Mouse (Mus musculus) embryonic facial prominence, embryonic 14.5 days (tissue): ENCODE results near the gene Clstn1. TPM values are rescaled to one million over a fixed set of nuclear protein-coding genes. Genes with fewer than 3 reads are reported as not detected.
A peak's percentile ranks its signal among the peaks of the same experiment; 100 is the strongest.
"Not testable (repeated sequence)": the region's sequence is repeated elsewhere in the genome, so short reads cannot be mapped to it uniquely, and the experiment has no call there.

Experiments used
- ATAC-seq: fragments of 200-750 bp; cut with Nextera tagmentation; 2 replicates; pipeline ENCODE4 v1.8.0; 2017; ENCODE audit warnings: low read depth, moderate number of reproducible peaks, moderate TSS enrichment
- DNase-seq: peaks from one replicate; pipeline ENCODE4 v3.0.0-alpha.2; 2015; ENCODE audit warnings: low spot score
- H3K27ac ChIP-seq: fragments of 300-500 bp; sonication (generic); replicated peaks from 2 replicates; pipeline ENCODE4 v1.5.1; 2014; ENCODE audit warnings: low read depth, mild to moderate bottlenecking, low read length, moderate library complexity
- H3K27me3 ChIP-seq: fragments of 300-500 bp; sonication (generic); replicated peaks from 2 replicates; pipeline ENCODE4 v1.6.1; 2014; ENCODE audit warnings: low read length; ENCODE audit not compliant: control insufficient read depth, insufficient read depth
- H3K36me3 ChIP-seq: fragments of 300-500 bp; sonication (generic); 2 replicates; pipeline ENCODE4 v1.6.1; 2014; ENCODE audit warnings: low read length, mixed read lengths; ENCODE audit not compliant: control insufficient read depth, insufficient read depth
- H3K4me1 ChIP-seq: fragments of 300-500 bp; sonication (generic); 2 replicates; pipeline ENCODE4 v1.6.1; 2014; ENCODE audit warnings: antibody characterized with exemption, low read length; ENCODE audit not compliant: control insufficient read depth, insufficient read depth
- H3K4me2 ChIP-seq: fragments of 300-500 bp; sonication (generic); 2 replicates; pipeline ENCODE4 v1.6.1; 2014; ENCODE audit warnings: low read depth, mild to moderate bottlenecking, low read length, moderate library complexity, mixed read lengths
- H3K4me3 ChIP-seq: fragments of 300-500 bp; sonication (generic); 2 replicates; pipeline ENCODE4 v1.5.1; 2014; ENCODE audit warnings: low read depth, mild to moderate bottlenecking, low read length
- H3K9ac ChIP-seq: fragments of 300-500 bp; sonication (generic); 2 replicates; pipeline ENCODE4 v1.6.1; 2014; ENCODE audit warnings: low read depth, mild to moderate bottlenecking, low read length, moderate library complexity, mixed read lengths
- H3K9me3 ChIP-seq: fragments of 300-500 bp; sonication (generic); 2 replicates; pipeline ENCODE4 v1.6.1; 2016; ENCODE audit warnings: low read length; ENCODE audit not compliant: control insufficient read depth
- WGBS: fragments of 180-500 bp; shearing (Covaris S2); extraction: QIAGEN DNeasy Blood & Tissue Kit; methylation state at CpG from one replicate; pipeline ENCODE4 v1.1.7; 2014; 5-methylcytosine and 5-hydroxymethylcytosine counted together
- polyA plus RNA-seq: library from polyadenylated mRNA; unstranded; fragments of >200 nt; fragmentation: Nextera tagmentation; extraction: Ambion mirVana; gene quantifications from 2 replicates; pipeline ENCODE4 v1.2.1, GENCODE M21; 2014

Clstn1 gene
- polyA plus RNA-seq, 1 experiment from 2014 or later = 51.4 TPM

GRCm38 (mm10) chr4:149607591-149608308 lies 21.5 kb downstream of the Clstn1 start:
- DNase-seq (peak; percentile 55), ATAC-seq (peak; percentile 56)
- WGBS = 50% methylated on average over 20 of the region's 20 CpGs
- H3K4me2 ChIP-seq = no peak overlapping the region; the same call in 1 of the 2 replicates
- H3K27ac ChIP-seq = no peak overlapping the region
- no peak overlapping the region for H3K9ac ChIP-seq
- no peaks in the 10 kb centered on the region for H3K9me3 ChIP-seq
- no peaks in the 10 kb centered on the region for H3K27me3 ChIP-seq
- peaks cover 10% of the 10 kb centered on the region for H3K4me1 ChIP-seq
- H3K4me3 ChIP-seq = no peak overlapping the region
- no peaks in the 10 kb centered on the region for H3K36me3 ChIP-seq

GRCm38 (mm10) chr4:149608309-149608638 lies 22.0 kb downstream of the Clstn1 start:
- no peak overlapping the region for H3K4me2 ChIP-seq
- ATAC-seq = no peak

GRCm38 (mm10) chr4:149609256-149610025 lies 23.2 kb downstream of the Clstn1 start:
- WGBS = 69% methylated on average over 7 of the region's 8 CpGs
- no peak overlapping the region for H3K27ac ChIP-seq
- no peaks in the 10 kb centered on the region for H3K27me3 ChIP-seq
- H3K4me1 ChIP-seq = peaks cover 10% of the 10 kb centered on the region
- no peak overlapping the region for H3K4me2 ChIP-seq
- ATAC-seq (0 out of 2 replicates have a peak, but pooled peaks have one; percentile 41), DNase-seq (no peak)
- no peak overlapping the region for H3K9ac ChIP-seq
- peaks cover 4% of the 10 kb centered on the region; the same call in 1 of the 2 replicates for H3K36me3 ChIP-seq
- H3K4me3 ChIP-seq = no peak overlapping the region
- no peaks in the 10 kb centered on the region for H3K9me3 ChIP-seq

More at GRCm38 (mm10) chr4:149608309-149608638, 22.0 kb downstream of the Clstn1 start:
- no peaks in the 10 kb centered on the region for H3K9me3 ChIP-seq
- WGBS = 76% methylated on average over 5 of the region's 6 CpGs
- H3K27ac ChIP-seq = no peak overlapping the region
- H3K4me3 ChIP-seq = no peak overlapping the region
- H3K36me3 ChIP-seq = no peaks in the 10 kb centered on the region
- H3K9ac ChIP-seq = no peak overlapping the region
- no peaks in the 10 kb centered on the region for H3K27me3 ChIP-seq
- no peak for DNase-seq
- H3K4me1 ChIP-seq = peaks cover 10% of the 10 kb centered on the region

GRCm38 (mm10) chr4:149611376-149612044 lies 25.2 kb downstream of the Clstn1 start:
- WGBS = 48% methylated on average over 10 of the region's 10 CpGs
- Histone ChIP-seq H3K4me3 (no peak overlapping the region), H3K36me3 (peaks cover 19% of the 10 kb centered on the region; the same call in 1 of the 2 replicates), H3K9me3 (0 out of 2 replicates have a peak, but pooled peaks cover 5% of the 10 kb centered on the region), H3K4me1 (peaks cover 10% of the 10 kb centered on the region), H3K9ac (no peak overlapping the region), H3K4me2 (no peak overlapping the region), H3K27ac (no peak overlapping the region), H3K27me3 (no peaks in the 10 kb centered on the region)
- ATAC-seq (no peak), DNase-seq (peak; percentile 47)

- ATAC-seq, H3K27me3 ChIP-seq, H3K4me1 ChIP-seq, H3K4me2 ChIP-seq, H3K9ac ChIP-seq, H3K9me3 ChIP-seq, H3K27ac ChIP-seq, H3K4me3 ChIP-seq, DNase-seq: not testable (repeated sequence)
- 66% methylated on average over 6 of the region's 6 CpGs for WGBS
- H3K36me3 ChIP-seq = peaks cover 19% of the 10 kb centered on the region; the same call in 1 of the 2 replicates
These were observed 27.2 kb downstream of the Clstn1 start for GRCm38 (mm10) chr4:149613497-149613896.

GRCm38 (mm10) chr4:149614869-149615268 lies 28.6 kb downstream of the Clstn1 start:
- no peak for DNase-seq
- 99% methylated on average over 3 of the region's 3 CpGs for WGBS
- Histone ChIP-seq H3K4me2 (no peak overlapping the region), H3K27me3 (no peaks in the 10 kb centered on the region), H3K4me1 (no peaks in the 10 kb centered on the region), H3K27ac (no peak overlapping the region), H3K9me3 (0 out of 2 replicates have a peak, but pooled peaks cover 5% of the 10 kb centered on the region), H3K9ac (no peak overlapping the region), H3K4me3 (no peak overlapping the region), H3K36me3 (peaks cover 19% of the 10 kb centered on the region; the same call in 1 of the 2 replicates)
- ATAC-seq = no peak

- not testable (repeated sequence) for ATAC-seq, DNase-seq
These were observed 30.7 kb downstream of the Clstn1 start for GRCm38 (mm10) chr4:149616999-149617398.

GRCm38 (mm10) chr4:149619988-149620387 lies 33.7 kb downstream of the Clstn1 start:
- peak; percentile 55 for DNase-seq
- no peak overlapping the region for H3K27ac ChIP-seq

More at GRCm38 (mm10) chr4:149616999-149617398, 30.7 kb downstream of the Clstn1 start:
- H3K27me3 ChIP-seq, H3K4me1 ChIP-seq, H3K4me3 ChIP-seq, H3K9me3 ChIP-seq, H3K4me2 ChIP-seq, H3K27ac ChIP-seq, H3K9ac ChIP-seq: not testable (repeated sequence)
- 69% methylated on average over 3 of the region's 3 CpGs for WGBS
- peaks cover 19% of the 10 kb centered on the region; the same call in 1 of the 2 replicates for H3K36me3 ChIP-seq

More at GRCm38 (mm10) chr4:149619988-149620387, 33.7 kb downstream of the Clstn1 start:
- Histone ChIP-seq H3K36me3 (peaks cover 9% of the 10 kb centered on the region; the same call in 1 of the 2 replicates), H3K27me3 (no peaks in the 10 kb centered on the region), H3K4me1 (no peaks in the 10 kb centered on the region), H3K9me3 (0 out of 2 replicates have a peak, but pooled peaks cover under 1% of the 10 kb centered on the region), H3K9ac (no peak overlapping the region), H3K4me2 (no peak overlapping the region), H3K4me3 (no peak overlapping the region)
- WGBS = 35% methylated on average over 8 of the region's 8 CpGs
- peak; percentile 50; the same call in 1 of the 2 replicates for ATAC-seq
